Mouse (Mus musculus) neural tube, embryonic 12.5 days (tissue): ENCODE data around the gene Cnnm2. TPM values are rescaled to one million over a fixed set of nuclear protein-coding genes. Genes with fewer than 3 reads are reported as not detected.

Source experiments
- ATAC-seq: fragments of 200-750 bp; cut with Nextera tagmentation; 2 replicates; pipeline ENCODE4 v1.8.0; 2017; ENCODE audit warnings: low read depth, mild to moderate bottlenecking, moderate TSS enrichment, moderate library complexity; ENCODE audit not compliant: low FRiP score
- H3K27ac ChIP-seq: fragments of 300-500 bp; sonication (generic); 2 replicates; pipeline ENCODE4 v1.5.1; 2016
- H3K27me3 ChIP-seq: fragments of 300-500 bp; sonication (generic); replicated peaks from 2 replicates; pipeline ENCODE4 v1.6.1; 2016; ENCODE audit warnings: mild to moderate bottlenecking
- H3K36me3 ChIP-seq: fragments of 300-500 bp; sonication (generic); 2 replicates; pipeline ENCODE4 v1.6.1; 2016; ENCODE audit warnings: mild to moderate bottlenecking
- H3K4me1 ChIP-seq: fragments of 300-500 bp; sonication (generic); 2 replicates; pipeline ENCODE4 v1.6.1; 2016
- H3K4me2 ChIP-seq: fragments of 300-500 bp; sonication (generic); replicated peaks from 2 replicates; pipeline ENCODE4 v1.6.1; 2016; ENCODE audit warnings: mild to moderate bottlenecking
- H3K4me3 ChIP-seq: fragments of 300-500 bp; sonication (generic); 2 replicates; pipeline ENCODE4 v1.5.1; 2016
- H3K9ac ChIP-seq: fragments of 300-500 bp; sonication (generic); 2 replicates; pipeline ENCODE4 v1.6.1; 2016; ENCODE audit warnings: mild to moderate bottlenecking
- H3K9me3 ChIP-seq: fragments of 300-500 bp; sonication (generic); 2 replicates; pipeline ENCODE4 v1.6.1; 2016; ENCODE audit warnings: mild to moderate bottlenecking
- WGBS: fragments of 180-500 bp; shearing (Covaris S2); methylation state at CpG from one replicate; pipeline ENCODE4 v1.1.7; 2016; 5-methylcytosine and 5-hydroxymethylcytosine counted together
- polyA plus RNA-seq: library from polyadenylated mRNA; unstranded; fragments of >200 nt; fragmentation: Nextera tagmentation; extraction: Ambion mirVana; gene quantifications from 2 replicates; pipeline ENCODE4 v1.2.1, GENCODE M21; 2016

Cnnm2 gene
- polyA plus RNA-seq, 1 experiment from 2014 or later, result 8.4 TPM

DNA sequence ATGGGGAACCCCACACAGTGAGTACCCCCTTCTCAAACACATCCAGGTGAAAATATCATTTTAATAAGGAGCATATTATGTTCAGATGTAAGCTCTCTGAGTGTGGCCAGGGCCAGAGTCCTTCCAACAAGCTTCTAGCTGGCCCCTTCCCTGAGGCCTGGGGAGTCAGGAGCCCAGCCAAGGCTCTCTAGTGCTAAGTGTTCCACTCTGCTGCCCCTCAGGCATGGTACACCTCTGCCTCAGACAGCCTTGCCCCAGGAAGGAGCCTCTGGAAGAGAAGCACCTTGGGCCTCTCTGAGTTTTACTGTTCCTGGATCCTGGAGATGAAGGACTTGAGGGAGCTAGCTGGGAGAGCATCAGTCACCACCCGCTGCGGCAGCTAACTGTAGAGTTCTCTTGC, 118.5 kb downstream of the Cnnm2 start:
- Histone ChIP-seq H3K27ac (no peak overlapping the region), H3K9me3 (no peaks in the 10 kb centered on the region), H3K9ac (no peak overlapping the region), H3K36me3 (peaks cover 27% of the 10 kb centered on the region; the same call in 1 of the 2 replicates), H3K4me2 (no peak overlapping the region), H3K4me3 (no peak overlapping the region), H3K4me1 (no peaks in the 10 kb centered on the region), H3K27me3 (no peaks in the 10 kb centered on the region)
- WGBS, result 95% methylated on average over 2 of the region's 2 CpGs
- no peak for ATAC-seq

GRCm38 (mm10) chr19:46885365-46885764, 124.0 kb downstream of the Cnnm2 start:
- ATAC-seq, result no peak
- no peak overlapping the region for H3K27ac ChIP-seq
- no peak overlapping the region for H3K4me2 ChIP-seq
- H3K4me3 ChIP-seq, result no peak overlapping the region
- 89% methylated on average over 4 of the region's 4 CpGs for whole genome bisulfite sequencing
- no peaks in the 10 kb centered on the region for H3K27me3 ChIP-seq
- H3K9ac ChIP-seq, result no peak overlapping the region
- H3K36me3 ChIP-seq, result peaks cover 67% of the 10 kb centered on the region
- H3K9me3 ChIP-seq, result no peaks in the 10 kb centered on the region
- H3K4me1 ChIP-seq, result no peaks in the 10 kb centered on the region

GRCm38 (mm10) chr19:46886826-46887225, 125.4 kb downstream of the Cnnm2 start:
- no peak overlapping the region for H3K27ac ChIP-seq
- H3K27me3 ChIP-seq, result no peaks in the 10 kb centered on the region
- H3K4me2 ChIP-seq, result no peak overlapping the region
- no peak overlapping the region for H3K9ac ChIP-seq
- peaks cover 78% of the 10 kb centered on the region for H3K36me3 ChIP-seq
- 92% methylated on average over 7 of the region's 7 CpGs for WGBS
- no peak for ATAC-seq
- no peaks in the 10 kb centered on the region for H3K9me3 ChIP-seq
- H3K4me1 ChIP-seq, result no peaks in the 10 kb centered on the region
- no peak overlapping the region for H3K4me3 ChIP-seq

- no peak overlapping the region for H3K4me2 ChIP-seq
- no peaks in the 10 kb centered on the region for H3K9me3 ChIP-seq
- H3K27me3 ChIP-seq, result no peaks in the 10 kb centered on the region
- ATAC-seq, result no peak
- WGBS, result 86% methylated on average over 14 of the region's 14 CpGs
- no peak overlapping the region for H3K9ac ChIP-seq
- H3K4me1 ChIP-seq, result no peaks in the 10 kb centered on the region
- no peak overlapping the region for H3K27ac ChIP-seq
- H3K4me3 ChIP-seq, result no peak overlapping the region
- peaks cover 78% of the 10 kb centered on the region for H3K36me3 ChIP-seq
Measured at GRCm38 (mm10) chr19:46887811-46888527, 126.6 kb downstream of the Cnnm2 start.

DNA sequence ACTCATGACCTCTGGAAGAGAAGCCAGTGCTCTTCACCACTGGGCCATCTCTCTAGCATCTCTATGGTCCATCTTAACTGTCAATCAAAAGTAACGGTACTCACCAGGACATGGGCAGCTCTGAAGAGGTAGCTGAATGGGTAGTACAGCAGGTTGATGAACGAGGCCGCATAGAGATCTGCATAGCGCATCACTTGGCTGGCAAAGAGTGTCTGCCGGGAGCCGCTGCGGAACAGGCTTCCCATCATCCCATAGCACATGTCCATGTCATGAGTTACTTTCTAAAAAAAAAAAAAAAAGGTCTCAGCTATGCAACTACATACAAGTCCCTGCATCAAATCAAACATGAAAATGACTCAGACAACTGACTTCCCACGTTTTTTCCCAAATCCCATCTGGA, 128.3 kb downstream of the Cnnm2 start:
- H3K4me2 ChIP-seq, result no peak overlapping the region
- H3K9ac ChIP-seq, result no peak overlapping the region
- H3K4me1 ChIP-seq, result no peaks in the 10 kb centered on the region
- H3K27me3 ChIP-seq, result no peaks in the 10 kb centered on the region
- ATAC-seq, result no peak
- H3K36me3 ChIP-seq, result peaks cover 75% of the 10 kb centered on the region
- H3K27ac ChIP-seq, result no peak overlapping the region
- no peaks in the 10 kb centered on the region for H3K9me3 ChIP-seq
- 93% methylated on average over 8 of the region's 8 CpGs for WGBS
- H3K4me3 ChIP-seq, result no peak overlapping the region

DNA sequence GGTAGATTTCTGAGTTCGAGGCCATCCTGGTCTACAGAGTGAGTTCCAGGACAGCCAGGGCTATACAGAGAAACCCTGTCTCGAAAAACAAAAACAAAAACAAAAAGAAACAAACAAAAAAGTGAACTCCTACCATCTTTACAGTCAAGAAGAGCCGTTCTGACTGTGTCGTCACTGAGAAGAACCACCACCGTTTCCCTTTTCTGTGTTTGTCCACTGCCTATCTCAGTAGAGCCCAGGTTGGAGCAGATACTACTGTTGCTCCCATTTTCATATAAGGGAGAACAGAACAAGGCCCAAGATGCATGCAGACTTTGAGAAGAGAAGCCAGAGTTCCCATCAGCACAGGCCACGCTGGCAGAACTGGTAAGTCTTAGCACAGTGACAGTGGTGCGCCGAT, 129.3 kb downstream of the Cnnm2 start:
- peaks cover 65% of the 10 kb centered on the region for H3K36me3 ChIP-seq
- 95% methylated on average over 8 of the region's 8 CpGs for WGBS

GRCm38 (mm10) chr19:46892856-46893255, 131.5 kb downstream of the Cnnm2 start:
- no peak overlapping the region for H3K27ac ChIP-seq
- no peak for ATAC-seq
- H3K9ac ChIP-seq, result no peak overlapping the region
- peaks cover 66% of the 10 kb centered on the region for H3K36me3 ChIP-seq
- WGBS, result 90% methylated on average over 3 of the region's 3 CpGs
- no peak overlapping the region for H3K4me3 ChIP-seq
- no peaks in the 10 kb centered on the region for H3K4me1 ChIP-seq
- H3K27me3 ChIP-seq, result no peaks in the 10 kb centered on the region
- 0 out of 2 replicates have a peak, but pooled peaks cover 3% of the 10 kb centered on the region for H3K9me3 ChIP-seq
- no peak overlapping the region for H3K4me2 ChIP-seq

More for the DNA sequence above, 129.3 kb downstream of the Cnnm2 start:
- Histone ChIP-seq H3K9ac (no peak overlapping the region), H3K27ac (no peak overlapping the region), H3K4me2 (no peak overlapping the region), H3K27me3 (no peaks in the 10 kb centered on the region), H3K9me3 (no peaks in the 10 kb centered on the region), H3K4me1 (no peaks in the 10 kb centered on the region), H3K4me3 (no peak overlapping the region)
- ATAC-seq, result no peak

- WGBS, result 92% methylated on average over 7 of the region's 7 CpGs
- H3K36me3 ChIP-seq, result peaks cover 66% of the 10 kb centered on the region
Measured at GRCm38 (mm10) chr19:46893484-46893883, 132.1 kb downstream of the Cnnm2 start.

GRCm38 (mm10) chr19:46897135-46897534, 135.7 kb downstream of the Cnnm2 start:
- H3K9ac ChIP-seq, result no peak overlapping the region
- H3K27ac ChIP-seq, result no peak overlapping the region
- 0 out of 2 replicates have a peak, but pooled peaks cover 3% of the 10 kb centered on the region for H3K9me3 ChIP-seq

More at GRCm38 (mm10) chr19:46893484-46893883, 132.1 kb downstream of the Cnnm2 start:
- 0 out of 2 replicates have a peak, but pooled peaks cover 3% of the 10 kb centered on the region for H3K9me3 ChIP-seq
- H3K27me3 ChIP-seq, result no peaks in the 10 kb centered on the region
- H3K27ac ChIP-seq, result no peak overlapping the region
- H3K4me2 ChIP-seq, result no peak overlapping the region
- no peaks in the 10 kb centered on the region for H3K4me1 ChIP-seq
- no peak overlapping the region for H3K9ac ChIP-seq
- H3K4me3 ChIP-seq, result no peak overlapping the region
- ATAC-seq, result no peak

GRCm38 (mm10) chr19:46898222-46898621, 136.8 kb downstream of the Cnnm2 start:
- no peak overlapping the region for H3K9ac ChIP-seq
- WGBS, result 87% methylated on average over 5 of the region's 5 CpGs
- H3K9me3 ChIP-seq, result 0 out of 2 replicates have a peak, but pooled peaks cover 3% of the 10 kb centered on the region
- H3K36me3 ChIP-seq, result peaks cover 28% of the 10 kb centered on the region
- no peak for ATAC-seq
- no peak overlapping the region for H3K4me2 ChIP-seq
- no peak overlapping the region for H3K4me3 ChIP-seq
- no peak overlapping the region for H3K27ac ChIP-seq
- no peaks in the 10 kb centered on the region for H3K27me3 ChIP-seq
- no peaks in the 10 kb centered on the region for H3K4me1 ChIP-seq

More at GRCm38 (mm10) chr19:46897135-46897534, 135.7 kb downstream of the Cnnm2 start:
- WGBS, result 85% methylated on average over 3 of the region's 3 CpGs
- Histone ChIP-seq H3K4me3 (no peak overlapping the region), H3K4me2 (no peak overlapping the region), H3K36me3 (peaks cover 33% of the 10 kb centered on the region), H3K4me1 (no peaks in the 10 kb centered on the region), H3K27me3 (no peaks in the 10 kb centered on the region)
- no peak for ATAC-seq

GRCm38 (mm10) chr19:46899306-46899705, 137.9 kb downstream of the Cnnm2 start:
- ATAC-seq, result no peak
- H3K4me2 ChIP-seq, result no peak overlapping the region
- peaks cover 24% of the 10 kb centered on the region for H3K36me3 ChIP-seq
- WGBS, result 73% methylated on average over 5 of the region's 5 CpGs
- H3K4me3 ChIP-seq, result no peak overlapping the region
- no peak overlapping the region for H3K27ac ChIP-seq
- H3K27me3 ChIP-seq, result no peaks in the 10 kb centered on the region
- H3K4me1 ChIP-seq, result no peaks in the 10 kb centered on the region
- H3K9ac ChIP-seq, result no peak overlapping the region
- H3K9me3 ChIP-seq, result 0 out of 2 replicates have a peak, but pooled peaks cover 3% of the 10 kb centered on the region

DNA sequence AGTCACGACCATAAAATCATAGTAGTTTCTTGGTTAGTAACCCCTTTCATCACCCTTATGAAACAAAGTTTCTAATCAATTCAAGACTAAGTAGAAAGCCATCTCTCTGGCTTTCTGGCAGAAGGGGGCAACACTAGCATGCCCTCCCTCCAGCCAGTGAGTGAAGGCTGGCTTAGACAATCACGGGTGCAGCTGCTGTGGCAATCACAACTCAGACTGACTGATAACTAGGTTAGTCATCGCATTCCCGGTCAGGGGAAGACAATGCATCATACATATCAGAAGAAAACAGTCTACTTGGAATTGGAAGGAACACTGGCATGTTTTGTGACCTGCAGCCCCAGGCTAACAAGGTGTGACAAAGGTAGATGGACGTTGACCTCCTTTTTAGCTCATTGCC, 138.5 kb downstream of the Cnnm2 start:
- Histone ChIP-seq H3K4me1 (no peaks in the 10 kb centered on the region), H3K4me3 (no peak overlapping the region), H3K27me3 (no peaks in the 10 kb centered on the region), H3K36me3 (peaks cover 23% of the 10 kb centered on the region), H3K27ac (no peak overlapping the region), H3K9ac (no peak overlapping the region), H3K9me3 (0 out of 2 replicates have a peak, but pooled peaks cover 3% of the 10 kb centered on the region), H3K4me2 (no peak overlapping the region)
- 87% methylated on average over 5 of the region's 5 CpGs for WGBS
- no peak for ATAC-seq

GRCm38 (mm10) chr19:46900786-46901185, 139.4 kb downstream of the Cnnm2 start:
- Histone ChIP-seq H3K27ac (no peak overlapping the region), H3K4me1 (no peaks in the 10 kb centered on the region), H3K27me3 (no peaks in the 10 kb centered on the region), H3K9ac (no peak overlapping the region), H3K4me3 (no peak overlapping the region), H3K9me3 (0 out of 2 replicates have a peak, but pooled peaks cover 3% of the 10 kb centered on the region), H3K4me2 (no peak overlapping the region), H3K36me3 (peaks cover 23% of the 10 kb centered on the region)
- WGBS, result 92% methylated on average over 6 of the region's 6 CpGs
- ATAC-seq, result no peak
